Mouse (Mus musculus): ENCODE measurements around the gene Pik3cd. TPM values are rescaled to one million over a fixed set of nuclear protein-coding genes. Genes with fewer than 3 reads are reported as not detected.

Pik3cd gene
- polyA plus RNA-seq, 1 experiment: 11.7 TPM

- H3K27ac ChIP-seq (ENCODE audit: insufficient read depth, low read depth, low read length): no peak overlapping the region
- peaks cover 6% of the 10 kb centered on the region; the same call in 1 of the 2 replicates for H3K4me1 ChIP-seq (ENCODE audit: control insufficient read depth, insufficient read depth, insufficient read length, low read length)
- no peaks in the 10 kb centered on the region for H3K27me3 ChIP-seq (ENCODE audit: control insufficient read depth, insufficient read depth, low read length)
- TF ChIP-seq CTCF (IDR thresholded peaks at IDR 0.05; ENCODE audit: extremely low read depth, insufficient read length, insufficient replicate concordance, low read depth, low read length): no peak
- no peak for TF ChIP-seq POLR2A (IDR thresholded peaks at IDR 0.05; ENCODE audit: low read depth, low read length)
- 71% methylated on average over 1 of the region's 1 CpGs for WGBS
- no peaks in the 10 kb centered on the region for H3K36me3 ChIP-seq (ENCODE audit: control insufficient read depth, insufficient read depth, low read length)
- H3K4me3 ChIP-seq (ENCODE audit: low read depth, low read length): no peak overlapping the region
Measured at GRCm38 (mm10) chr4:149603860-149604259, 98.5 kb downstream of the Pik3cd start.

- H3K27me3 ChIP-seq (ENCODE audit: control insufficient read depth, insufficient read depth, low read length): no peaks in the 10 kb centered on the region
- peaks cover 5% of the 10 kb centered on the region for H3K4me1 ChIP-seq (ENCODE audit: control insufficient read depth, insufficient read depth, insufficient read length, low read length)
- TF ChIP-seq POLR2A (IDR thresholded peaks at IDR 0.05; ENCODE audit: low read depth, low read length) (no peak), CTCF (IDR thresholded peaks at IDR 0.05; ENCODE audit: extremely low read depth, insufficient read length, insufficient replicate concordance, low read depth, low read length) (no peak)
- no peak overlapping the region for H3K27ac ChIP-seq (ENCODE audit: insufficient read depth, low read depth, low read length)
- 51% methylated on average over 7 of the region's 7 CpGs for WGBS
- no peaks in the 10 kb centered on the region for H3K36me3 ChIP-seq (ENCODE audit: control insufficient read depth, insufficient read depth, low read length)
- no peak overlapping the region for H3K4me3 ChIP-seq (ENCODE audit: low read depth, low read length)
Measured at GRCm38 (mm10) chr4:149602236-149602635, 100.1 kb downstream of the Pik3cd start.

DNA sequence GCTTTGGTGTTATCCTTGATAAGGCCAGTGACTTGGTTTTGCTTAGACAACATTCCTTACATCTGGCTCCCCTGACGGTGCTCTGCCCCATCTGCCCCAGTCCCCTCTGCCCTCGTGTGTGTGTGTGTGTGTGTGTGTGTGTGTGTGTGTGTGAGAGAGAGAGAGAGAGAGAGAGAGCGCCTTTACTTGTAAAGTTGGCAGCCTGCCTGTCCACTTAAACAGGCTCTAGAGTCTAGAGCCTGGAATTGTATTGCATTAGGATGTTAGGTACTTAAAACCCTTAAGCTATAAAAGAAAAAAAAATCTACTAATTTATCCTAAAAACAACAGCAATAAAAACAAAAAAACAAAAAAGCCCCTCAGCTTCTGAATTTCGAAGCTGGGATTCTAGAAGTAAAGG is 100.9 kb downstream of the Pik3cd start:
- H3K27ac ChIP-seq (ENCODE audit: insufficient read depth, low read depth, low read length): no peak overlapping the region
- H3K36me3 ChIP-seq (ENCODE audit: control insufficient read depth, insufficient read depth, low read length): no peaks in the 10 kb centered on the region
- no peak overlapping the region for H3K4me3 ChIP-seq (ENCODE audit: low read depth, low read length)
- H3K27me3 ChIP-seq (ENCODE audit: control insufficient read depth, insufficient read depth, low read length): no peaks in the 10 kb centered on the region
- H3K4me1 ChIP-seq (ENCODE audit: control insufficient read depth, insufficient read depth, insufficient read length, low read length): peaks cover 5% of the 10 kb centered on the region
- WGBS: 37% methylated on average over 4 of the region's 4 CpGs
- TF ChIP-seq CTCF (IDR thresholded peaks at IDR 0.05; ENCODE audit: extremely low read depth, insufficient read length, insufficient replicate concordance, low read depth, low read length) (no peak), POLR2A (IDR thresholded peaks at IDR 0.05; ENCODE audit: low read depth, low read length) (no peak)

DNA sequence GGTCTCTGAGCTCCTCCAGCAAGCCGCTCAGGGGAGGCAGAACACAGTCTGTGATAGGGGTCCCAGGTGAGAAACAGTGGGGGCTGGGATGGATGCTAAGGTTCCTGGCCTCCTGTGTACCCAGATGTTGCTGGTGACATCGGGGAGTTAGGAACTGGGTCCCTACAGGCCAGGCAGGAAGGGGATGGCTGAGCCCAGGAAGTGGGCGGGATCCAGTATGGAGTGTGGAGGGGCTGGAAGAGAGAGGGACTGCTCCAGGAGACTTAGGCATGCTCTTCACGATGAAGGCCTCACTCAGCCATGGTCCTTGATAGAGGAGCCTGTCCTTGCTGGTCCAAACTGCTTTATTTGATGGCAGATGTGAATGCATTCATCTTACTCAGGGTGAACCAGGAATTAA is 102.2 kb downstream of the Pik3cd start:
- TF ChIP-seq CTCF (IDR thresholded peaks at IDR 0.05; ENCODE audit: extremely low read depth, insufficient read length, insufficient replicate concordance, low read depth, low read length) (no peak), POLR2A (IDR thresholded peaks at IDR 0.05; ENCODE audit: low read depth, low read length) (no peak)
- Histone ChIP-seq H3K36me3 (ENCODE audit: control insufficient read depth, insufficient read depth, low read length) (no peaks in the 10 kb centered on the region), H3K4me1 (ENCODE audit: control insufficient read depth, insufficient read depth, insufficient read length, low read length) (peaks cover 5% of the 10 kb centered on the region), H3K27me3 (ENCODE audit: control insufficient read depth, insufficient read depth, low read length) (no peaks in the 10 kb centered on the region), H3K27ac (ENCODE audit: insufficient read depth, low read depth, low read length) (no peak overlapping the region), H3K4me3 (ENCODE audit: low read depth, low read length) (no peak overlapping the region)
- WGBS: 94% methylated on average over 4 of the region's 4 CpGs

DNA sequence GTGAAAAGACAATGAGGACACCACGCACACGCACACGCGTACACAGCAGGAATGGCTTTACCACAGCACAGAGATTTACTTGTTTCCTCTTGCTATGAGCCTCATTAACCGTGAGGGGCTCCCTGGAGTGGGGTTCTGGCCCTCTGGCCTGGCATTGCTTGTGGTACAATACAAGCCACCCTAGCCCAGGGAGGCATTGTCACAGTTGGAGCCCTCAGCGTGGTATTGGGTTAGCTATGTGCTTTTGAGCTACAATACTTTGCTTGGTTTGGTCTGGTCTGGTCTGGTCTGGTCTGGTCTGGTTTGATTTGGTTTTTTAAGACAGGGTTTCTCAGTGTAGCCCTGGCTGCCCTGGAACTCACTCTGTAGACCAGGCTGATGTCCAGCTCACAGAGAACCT is 102.8 kb downstream of the Pik3cd start:
- H3K27me3 ChIP-seq (ENCODE audit: control insufficient read depth, insufficient read depth, low read length): no peaks in the 10 kb centered on the region
- no peak overlapping the region for H3K4me3 ChIP-seq (ENCODE audit: low read depth, low read length)
- 96% methylated on average over 6 of the region's 6 CpGs for WGBS
- no peak for TF ChIP-seq POLR2A (IDR thresholded peaks at IDR 0.05; ENCODE audit: low read depth, low read length)
- TF ChIP-seq CTCF (IDR thresholded peaks at IDR 0.05; ENCODE audit: extremely low read depth, insufficient read length, insufficient replicate concordance, low read depth, low read length): no peak
- no peaks in the 10 kb centered on the region; the same call in 1 of the 2 replicates for H3K36me3 ChIP-seq (ENCODE audit: control insufficient read depth, insufficient read depth, low read length)
- H3K27ac ChIP-seq (ENCODE audit: insufficient read depth, low read depth, low read length): no peak overlapping the region
- H3K4me1 ChIP-seq (ENCODE audit: control insufficient read depth, insufficient read depth, insufficient read length, low read length): peaks cover 5% of the 10 kb centered on the region

Other genes starting within 250 kb of the Pik3cd start
- 1.0 and 3.9 TPM in 2 replicates for gene Rbp7, start 247.6 kb downstream of the Pik3cd start, polyA plus RNA-seq (2012; rRNA removed)
- gene Tmem274, start 225.2 kb downstream of the Pik3cd start, polyA plus RNA-seq (2012; rRNA removed): not detected in 2 replicates
- 6.4 and 9.8 TPM in 2 replicates for gene Nmnat1, start 217.4 kb downstream of the Pik3cd start, polyA plus RNA-seq (2012; rRNA removed)
- gene Lzic, start 217.3 kb downstream of the Pik3cd start, polyA plus RNA-seq (2012; rRNA removed): 5.1 and 16.8 TPM in 2 replicates
- 10.8 and 27.2 TPM in 2 replicates for gene Ctnnbip1, start 184.3 kb downstream of the Pik3cd start, polyA plus RNA-seq (2012; rRNA removed)
- 35.6 and 76.4 TPM in 2 replicates for gene Clstn1, start 116.1 kb downstream of the Pik3cd start, polyA plus RNA-seq (2012; rRNA removed)
- 14.5 and 19.7 TPM in 2 replicates for gene Tmem201, start 35.5 kb upstream of the Pik3cd start, polyA plus RNA-seq (2012; rRNA removed)
- gene Slc25a33, start 71.7 kb upstream of the Pik3cd start, polyA plus RNA-seq (2012; rRNA removed): 4.5 and 5.3 TPM in 2 replicates